Mouse (Mus musculus) E14TG2a.4 (cell line): Measurements from ENCODE around the gene Camkmt.

ENCODE experiments used
- CTCF ChIP-seq: conservative IDR thresholded peaks from 2 replicates; pipeline ENCODE4 v1.5.1; 2014; ENCODE audit warnings: low read length
- NANOG ChIP-seq: IDR thresholded peaks from 2 replicates; pipeline ENCODE4 v1.6.1; 2014; ENCODE audit warnings: borderline replicate concordance, low read length, mixed read lengths
- POU5F1 ChIP-seq: IDR thresholded peaks from 2 replicates; pipeline ENCODE4 v1.6.1; 2014; ENCODE audit warnings: low read length, borderline replicate concordance

DNA sequence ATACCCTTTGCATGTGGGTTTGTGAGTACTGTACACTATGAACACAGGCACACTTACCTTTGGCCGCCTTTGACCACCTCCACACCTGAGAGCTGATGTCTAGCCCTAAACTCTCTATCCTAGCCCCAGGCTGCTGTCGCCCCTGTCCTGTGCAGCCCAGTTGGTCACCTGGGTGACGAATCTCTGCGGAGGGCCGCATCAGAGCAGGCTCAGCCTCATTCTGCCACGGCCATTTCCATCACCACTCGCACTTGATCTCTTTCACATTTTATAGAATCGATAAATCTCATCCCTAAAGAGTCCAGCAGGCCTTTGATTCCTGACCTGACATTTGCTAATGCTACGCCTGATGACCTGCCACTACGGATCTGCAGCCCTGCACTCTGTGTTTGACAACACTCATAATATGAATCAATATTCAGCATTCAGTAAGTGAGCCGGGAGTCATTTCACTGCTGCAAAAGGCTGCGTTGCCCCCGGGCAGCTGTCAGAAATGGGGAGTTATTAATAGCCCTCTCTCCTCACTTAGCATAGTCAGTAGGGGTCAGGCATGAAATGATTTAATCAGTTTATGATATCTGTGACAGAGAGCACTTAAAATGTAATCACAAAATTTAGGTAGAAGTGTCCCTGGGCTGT is 168.5 kb downstream of the Camkmt start:
- TF ChIP-seq CTCF (no peak), POU5F1 (no peak), NANOG (no peak)
